Mouse (Mus musculus): ENCODE measurements around the gene Ociad2. TPM values are rescaled to one million over a fixed set of nuclear protein-coding genes. Genes with fewer than 3 reads are reported as not detected.

The Ociad2 gene
- 2.0 TPM in 1 of 2 replicates, not detected in the other for polyA plus RNA-seq (2011; ENCODE audit: insufficient read depth, insufficient read length, low replicate concordance, missing spikeins)

GRCm38 (mm10) chr5:73340723-73341235 lies at the start of gene Ociad2:
Gene Ociad2 (minus strand): TSS chr5:73341028.
- H3K4me1 ChIP-seq (ENCODE audit: control insufficient read depth, insufficient read depth, low read length), result no peaks in the 10 kb centered on the region
- no peak within 1 kb of the TSS for H3K27ac ChIP-seq (ENCODE audit: control insufficient read depth, insufficient read depth, low read depth, low read length, poor library complexity)
- TF ChIP-seq CTCF (IDR thresholded peaks at IDR 0.05; ENCODE audit: control insufficient read depth, insufficient read depth, low read length), result no peak
- no peak for TF ChIP-seq POLR2A (IDR thresholded peaks at IDR 0.05; ENCODE audit: borderline replicate concordance, control insufficient read depth, low read depth, low read length)
- H3K4me3 ChIP-seq (replicated peaks; ENCODE audit: control insufficient read depth, low read depth, low read length), result no peak within 1 kb of the TSS
- 74% methylated on average over 8 of the region's 8 CpGs for WGBS

GRCm38 (mm10) chr5:73383647-73383970 lies 42.8 kb upstream of the Ociad2 start:
- Histone ChIP-seq H3K27ac (ENCODE audit: control insufficient read depth, insufficient read depth, low read depth, low read length, poor library complexity) (no peak overlapping the region), H3K4me3 (replicated peaks; ENCODE audit: control insufficient read depth, low read depth, low read length) (no peak overlapping the region), H3K4me1 (ENCODE audit: control insufficient read depth, insufficient read depth, low read length) (no peaks in the 10 kb centered on the region)
- TF ChIP-seq CTCF (IDR thresholded peaks at IDR 0.05; ENCODE audit: control insufficient read depth, insufficient read depth, low read length) (no peak), POLR2A (IDR thresholded peaks at IDR 0.05; ENCODE audit: borderline replicate concordance, control insufficient read depth, low read depth, low read length) (no peak)
- WGBS, result 82% methylated on average over 4 of the region's 4 CpGs

GRCm38 (mm10) chr5:73382737-73383646 lies 42.2 kb upstream of the Ociad2 start:
- 21% methylated on average over 3 of the region's 3 CpGs for WGBS
- H3K4me1 ChIP-seq (ENCODE audit: control insufficient read depth, insufficient read depth, low read length), result no peaks in the 10 kb centered on the region
- no peak overlapping the region for H3K27ac ChIP-seq (ENCODE audit: control insufficient read depth, insufficient read depth, low read depth, low read length, poor library complexity)
- TF ChIP-seq POLR2A (IDR thresholded peaks at IDR 0.05; ENCODE audit: borderline replicate concordance, control insufficient read depth, low read depth, low read length), result no peak
- TF ChIP-seq CTCF (IDR thresholded peaks at IDR 0.05; ENCODE audit: control insufficient read depth, insufficient read depth, low read length), result no peak
- no peak overlapping the region for H3K4me3 ChIP-seq (replicated peaks; ENCODE audit: control insufficient read depth, low read depth, low read length)

GRCm38 (mm10) chr5:73381976-73382540 lies 41.2 kb upstream of the Ociad2 start:
- no peaks in the 10 kb centered on the region for H3K4me1 ChIP-seq (ENCODE audit: control insufficient read depth, insufficient read depth, low read length)
- 73% methylated on average over 9 of the region's 9 CpGs for WGBS
- H3K27ac ChIP-seq (ENCODE audit: control insufficient read depth, insufficient read depth, low read depth, low read length, poor library complexity), result no peak overlapping the region
- no peak overlapping the region for H3K4me3 ChIP-seq (replicated peaks; ENCODE audit: control insufficient read depth, low read depth, low read length)
- no peak for TF ChIP-seq CTCF (IDR thresholded peaks at IDR 0.05; ENCODE audit: control insufficient read depth, insufficient read depth, low read length)
- TF ChIP-seq POLR2A (IDR thresholded peaks at IDR 0.05; ENCODE audit: borderline replicate concordance, control insufficient read depth, low read depth, low read length), result no peak

- no peak for TF ChIP-seq POLR2A (IDR thresholded peaks at IDR 0.05; ENCODE audit: borderline replicate concordance, control insufficient read depth, low read depth, low read length)
- TF ChIP-seq CTCF (IDR thresholded peaks at IDR 0.05; ENCODE audit: control insufficient read depth, insufficient read depth, low read length), result no peak
- Histone ChIP-seq H3K4me3 (replicated peaks; ENCODE audit: control insufficient read depth, low read depth, low read length) (no peak overlapping the region), H3K27ac (ENCODE audit: control insufficient read depth, insufficient read depth, low read depth, low read length, poor library complexity) (no peak overlapping the region), H3K4me1 (ENCODE audit: control insufficient read depth, insufficient read depth, low read length) (no peaks in the 10 kb centered on the region)
- WGBS, result 84% methylated on average over 7 of the region's 7 CpGs
These were observed 40.7 kb upstream of the Ociad2 start for GRCm38 (mm10) chr5:73381510-73381909.

GRCm38 (mm10) chr5:73380829-73381228 lies 40.0 kb upstream of the Ociad2 start:
- Histone ChIP-seq H3K4me1 (ENCODE audit: control insufficient read depth, insufficient read depth, low read length) (no peaks in the 10 kb centered on the region), H3K4me3 (replicated peaks; ENCODE audit: control insufficient read depth, low read depth, low read length) (no peak overlapping the region), H3K27ac (ENCODE audit: control insufficient read depth, insufficient read depth, low read depth, low read length, poor library complexity) (no peak overlapping the region)
- 75% methylated on average over 8 of the region's 8 CpGs for WGBS
- no peak for TF ChIP-seq CTCF (IDR thresholded peaks at IDR 0.05; ENCODE audit: control insufficient read depth, insufficient read depth, low read length)
- TF ChIP-seq POLR2A (IDR thresholded peaks at IDR 0.05; ENCODE audit: borderline replicate concordance, control insufficient read depth, low read depth, low read length), result no peak

- H3K27ac ChIP-seq (ENCODE audit: control insufficient read depth, insufficient read depth, low read depth, low read length, poor library complexity), result no peak overlapping the region
- H3K4me3 ChIP-seq (replicated peaks; ENCODE audit: control insufficient read depth, low read depth, low read length), result no peak overlapping the region
- WGBS, result 15% methylated on average over 3 of the region's 3 CpGs
- H3K4me1 ChIP-seq (ENCODE audit: control insufficient read depth, insufficient read depth, low read length), result no peaks in the 10 kb centered on the region
- TF ChIP-seq CTCF (IDR thresholded peaks at IDR 0.05; ENCODE audit: control insufficient read depth, insufficient read depth, low read length) (peak; percentile 62; the same call in 1 of the 2 replicates), POLR2A (IDR thresholded peaks at IDR 0.05; ENCODE audit: borderline replicate concordance, control insufficient read depth, low read depth, low read length) (no peak)
These were observed 39.1 kb upstream of the Ociad2 start for GRCm38 (mm10) chr5:73379908-73380307.

GRCm38 (mm10) chr5:73376491-73376890 lies 35.7 kb upstream of the Ociad2 start:
- Histone ChIP-seq H3K4me3 (replicated peaks; ENCODE audit: control insufficient read depth, low read depth, low read length) (no peak overlapping the region), H3K4me1 (ENCODE audit: control insufficient read depth, insufficient read depth, low read length) (no peaks in the 10 kb centered on the region), H3K27ac (ENCODE audit: control insufficient read depth, insufficient read depth, low read depth, low read length, poor library complexity) (no peak overlapping the region)
- TF ChIP-seq CTCF (IDR thresholded peaks at IDR 0.05; ENCODE audit: control insufficient read depth, insufficient read depth, low read length) (no peak), POLR2A (IDR thresholded peaks at IDR 0.05; ENCODE audit: borderline replicate concordance, control insufficient read depth, low read depth, low read length) (no peak)
- 82% methylated on average over 7 of the region's 7 CpGs for WGBS
